Mouse (Mus musculus) heart, postnatal 0 days (tissue): ENCODE data around the gene Arpc1b. TPM values are rescaled to one million over a fixed set of nuclear protein-coding genes. Genes with fewer than 3 reads are reported as not detected.
"Not testable (repeated sequence)": the region's sequence is repeated elsewhere in the genome, so short reads cannot be mapped to it uniquely, and the experiment has no call there.

Experiments used
- ATAC-seq: fragments of 200-750 bp; cut with Nextera tagmentation; 2 replicates; pipeline ENCODE4 v1.8.0; 2017; ENCODE audit warnings: low read depth, moderate number of reproducible peaks, moderate library complexity; ENCODE audit not compliant: insufficient read depth
- DNase-seq: peaks from one replicate; pipeline ENCODE4 v3.0.0-alpha.2; 2016; ENCODE audit warnings: low spot score
- H3K27ac ChIP-seq: fragments of 300-500 bp; sonication (generic); 2 replicates; pipeline ENCODE4 v1.5.1; 2014; ENCODE audit warnings: low read depth, mild to moderate bottlenecking
- H3K27me3 ChIP-seq: fragments of 300-500 bp; sonication (generic); 2 replicates; pipeline ENCODE4 v1.6.1; 2014; ENCODE audit warnings: low read length, mixed read lengths; ENCODE audit not compliant: control insufficient read depth, insufficient read depth
- H3K36me3 ChIP-seq: fragments of 300-500 bp; sonication (generic); replicated peaks from 2 replicates; pipeline ENCODE4 v1.6.1; 2014; ENCODE audit warnings: low read length, mixed read lengths; ENCODE audit not compliant: control insufficient read depth, insufficient read depth
- H3K4me1 ChIP-seq: fragments of 300-500 bp; sonication (generic); 2 replicates; pipeline ENCODE4 v1.6.1; 2014; ENCODE audit warnings: antibody characterized with exemption; ENCODE audit not compliant: control insufficient read depth, insufficient read depth
- H3K4me2 ChIP-seq: fragments of 300-500 bp; sonication (generic); 2 replicates; pipeline ENCODE4 v1.6.1; 2014; ENCODE audit warnings: low read depth, mild to moderate bottlenecking, low read length, moderate library complexity
- H3K4me3 ChIP-seq: fragments of 300-500 bp; sonication (generic); 2 replicates; pipeline ENCODE4 v1.5.1; 2014; ENCODE audit warnings: low read depth, low read length
- H3K9ac ChIP-seq: fragments of 300-500 bp; sonication (generic); replicated peaks from 2 replicates; pipeline ENCODE4 v1.6.1; 2014; ENCODE audit warnings: low read depth, low read length, mixed read lengths
- H3K9me3 ChIP-seq: fragments of 300-500 bp; sonication (generic); replicated peaks from 2 replicates; pipeline ENCODE4 v1.6.1; 2016; ENCODE audit warnings: low read length; ENCODE audit not compliant: control insufficient read depth
- CTCF ChIP-seq: IDR thresholded peaks from 2 replicates; pipeline ENCODE4 v1.5.1; 2016; ENCODE audit warnings: antibody characterized with exemption, control low read depth, low read depth
- EP300 ChIP-seq: IDR thresholded peaks from 2 replicates; pipeline ENCODE4 v1.6.1; 2016; ENCODE audit warnings: antibody characterized with exemption, low read depth
- WGBS: fragments of 180-500 bp; shearing (Covaris S2); extraction: QIAGEN DNeasy Blood & Tissue Kit; methylation state at CpG from one replicate; pipeline ENCODE4 v1.1.7; 2014; 5-methylcytosine and 5-hydroxymethylcytosine counted together
- polyA plus RNA-seq: library from polyadenylated mRNA; unstranded; fragments of >200 nt; fragmentation: Nextera tagmentation; extraction: Ambion mirVana; gene quantifications from 2 replicates; pipeline ENCODE4 v1.2.1, GENCODE M21; 2015
- total RNA-seq: library from RNA; depleted of rRNA; stranded (reverse); fragments of >200 nt; gene quantifications from 2 replicates; pipeline ENCODE4 v1.2.3, GENCODE M21; 2014; ENCODE audit warnings: low replicate concordance

Gene Arpc1b
- total and polyA plus RNA-seq, 2 experiments from 2014 or later: 179 to 267 TPM

GRCm38 (mm10) chr5:145118461-145118860 lies 4.4 kb downstream of the Arpc1b start:
- Histone ChIP-seq H3K36me3 (peaks cover 14% of the 10 kb centered on the region; the same call in 1 of the 2 replicates), H3K27ac (0 out of 2 replicates have a peak overlapping the region, but pooled peaks have one; percentile 22), H3K9ac (no peak overlapping the region), H3K4me1 (0 out of 2 replicates have a peak, but pooled peaks cover 5% of the 10 kb centered on the region), H3K4me2 (no peak overlapping the region), H3K27me3 (no peaks in the 10 kb centered on the region), H3K9me3 (no peaks in the 10 kb centered on the region), H3K4me3 (no peak overlapping the region)
- 84% methylated on average over 5 of the region's 5 CpGs for WGBS
- TF ChIP-seq EP300 (no peak), CTCF (no peak)
- DNase-seq (no peak), ATAC-seq (no peak)

DNA sequence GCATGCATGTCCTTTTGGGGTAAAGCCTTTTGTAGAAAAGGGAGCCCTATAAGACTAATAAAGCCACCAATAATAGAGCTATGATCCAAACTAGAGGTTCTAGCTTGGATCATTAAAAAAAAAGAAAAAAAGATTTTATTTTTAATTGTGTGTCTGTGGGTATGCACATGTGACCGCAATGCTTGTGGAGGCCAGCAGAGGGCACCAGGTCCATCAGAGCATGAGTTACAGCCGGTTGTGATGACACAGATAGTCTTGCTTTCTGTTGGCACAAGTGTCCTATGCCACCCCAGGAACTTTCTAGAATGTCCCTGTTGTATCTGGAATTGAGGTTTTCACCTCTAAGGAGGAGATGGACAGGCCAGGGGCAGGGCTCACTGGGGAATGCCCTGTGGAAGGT lies 5.4 kb downstream of the Arpc1b start:
- Histone ChIP-seq H3K9ac (no peak overlapping the region), H3K27ac (no peak overlapping the region), H3K36me3 (peaks cover 23% of the 10 kb centered on the region), H3K4me3 (no peak overlapping the region), H3K4me1 (0 out of 2 replicates have a peak, but pooled peaks cover 5% of the 10 kb centered on the region), H3K9me3 (no peaks in the 10 kb centered on the region), H3K27me3 (no peaks in the 10 kb centered on the region), H3K4me2 (no peak overlapping the region)
- ATAC-seq (no peak), DNase-seq (no peak)
- WGBS: 86% methylated on average over 2 of the region's 2 CpGs
- TF ChIP-seq CTCF (peak; percentile 14; the same call in 1 of the 2 replicates), EP300 (no peak)

DNA sequence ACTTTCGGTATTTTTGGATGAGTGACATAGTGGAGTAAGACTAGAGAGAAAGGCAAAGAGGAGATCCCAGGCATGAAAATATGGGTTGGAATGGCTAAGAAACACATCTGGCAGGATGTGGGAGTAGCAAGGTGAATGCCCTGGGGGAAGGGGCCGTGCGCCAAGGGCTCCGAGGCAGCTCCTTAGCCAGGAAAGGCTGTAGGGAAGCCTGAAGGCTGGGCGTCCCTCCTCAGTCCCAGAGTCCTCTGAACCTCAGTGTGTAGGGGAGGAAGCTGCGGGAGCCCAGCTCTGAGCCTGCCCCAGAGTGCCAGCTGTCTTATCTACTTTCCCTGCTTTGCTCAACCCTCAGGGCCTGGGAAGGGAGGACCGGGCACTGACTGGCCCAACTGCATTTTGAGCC lies 6.9 kb downstream of the Arpc1b start:
- H3K9me3 ChIP-seq: no peaks in the 10 kb centered on the region
- H3K4me3 ChIP-seq: no peak overlapping the region
- H3K27me3 ChIP-seq: no peaks in the 10 kb centered on the region
- 53% methylated on average over 7 of the region's 7 CpGs for whole genome bisulfite sequencing
- H3K9ac ChIP-seq: no peak overlapping the region
- peak overlapping the region; percentile 52 for H3K27ac ChIP-seq
- DNase-seq: no peak
- peak; percentile 41; the same call in 1 of the 2 replicates for TF ChIP-seq EP300
- TF ChIP-seq CTCF: no peak
- no peak overlapping the region for H3K4me2 ChIP-seq
- 0 out of 2 replicates have a peak, but pooled peaks cover 5% of the 10 kb centered on the region for H3K4me1 ChIP-seq
- H3K36me3 ChIP-seq: peaks cover 38% of the 10 kb centered on the region
- ATAC-seq: peak; percentile 25; the same call in 1 of the 2 replicates

DNA sequence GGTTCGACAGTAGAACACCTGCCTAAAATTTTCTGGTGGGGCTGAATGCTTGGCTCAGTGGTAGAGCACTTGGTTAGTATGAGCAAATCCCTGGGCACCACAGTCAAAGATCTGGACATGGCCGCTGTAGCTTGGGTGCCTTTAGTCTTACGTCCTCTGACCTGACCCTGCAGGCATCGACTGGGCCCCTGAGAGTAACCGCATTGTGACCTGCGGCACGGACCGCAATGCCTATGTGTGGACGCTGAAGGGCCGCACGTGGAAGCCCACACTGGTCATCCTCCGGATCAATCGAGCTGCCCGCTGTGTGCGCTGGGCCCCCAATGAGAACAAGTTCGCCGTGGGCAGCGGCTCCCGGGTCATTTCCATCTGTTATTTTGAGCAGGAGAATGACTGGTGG lies 9.4 kb downstream of the Arpc1b start:
- Histone ChIP-seq H3K27ac (no peak overlapping the region), H3K9ac (no peak overlapping the region), H3K4me1 (0 out of 2 replicates have a peak, but pooled peaks cover 5% of the 10 kb centered on the region), H3K27me3 (no peaks in the 10 kb centered on the region), H3K9me3 (no peaks in the 10 kb centered on the region), H3K36me3 (peaks cover 61% of the 10 kb centered on the region), H3K4me3 (no peak overlapping the region), H3K4me2 (no peak overlapping the region)
- ATAC-seq: no peak
- 93% methylated on average over 19 of the region's 19 CpGs for WGBS
- no peak for DNase-seq
- TF ChIP-seq EP300 (no peak), CTCF (no peak)

GRCm38 (mm10) chr5:145126580-145126979 lies 12.6 kb downstream of the Arpc1b start:
- peaks cover 88% of the 10 kb centered on the region for H3K36me3 ChIP-seq
- H3K27ac ChIP-seq: no peak overlapping the region
- no peak overlapping the region for H3K9ac ChIP-seq
- no peak overlapping the region for H3K4me3 ChIP-seq
- H3K9me3 ChIP-seq: no peaks in the 10 kb centered on the region
- ATAC-seq (no peak), DNase-seq (no peak)
- 93% methylated on average over 9 of the region's 9 CpGs for WGBS
- H3K4me1 ChIP-seq: no peaks in the 10 kb centered on the region
- H3K4me2 ChIP-seq: no peak overlapping the region
- H3K27me3 ChIP-seq: no peaks in the 10 kb centered on the region
- TF ChIP-seq EP300 (no peak), CTCF (no peak)

- Histone ChIP-seq H3K4me3 (no peak overlapping the region), H3K27ac (no peak overlapping the region), H3K4me1 (no peaks in the 10 kb centered on the region), H3K4me2 (no peak overlapping the region), H3K36me3 (peaks cover 93% of the 10 kb centered on the region), H3K9ac (no peak overlapping the region), H3K27me3 (no peaks in the 10 kb centered on the region), H3K9me3 (no peaks in the 10 kb centered on the region)
- 66% methylated on average over 4 of the region's 4 CpGs for WGBS
- ATAC-seq (no peak), DNase-seq (no peak)
- TF ChIP-seq CTCF: no peak
Observed at GRCm38 (mm10) chr5:145129124-145129523, 15.1 kb downstream of the Arpc1b start.

GRCm38 (mm10) chr5:145129773-145130172 lies 15.8 kb downstream of the Arpc1b start:
- H3K9me3 ChIP-seq, DNase-seq, H3K4me1 ChIP-seq, H3K9ac ChIP-seq, ATAC-seq, H3K4me2 ChIP-seq, H3K4me3 ChIP-seq, H3K27me3 ChIP-seq: not testable (repeated sequence)
- Histone ChIP-seq H3K27ac (peak overlapping the region; percentile 48; the same call in 1 of the 2 replicates), H3K36me3 (peaks cover 93% of the 10 kb centered on the region)
- 61% methylated on average over 6 of the region's 6 CpGs for WGBS
